Mouse (Mus musculus) neural tube, embryonic 13.5 days (tissue): Measurements from ENCODE around the gene Casd1. TPM values are rescaled to one million over a fixed set of nuclear protein-coding genes. Genes with fewer than 3 reads are reported as not detected.
"Not testable (repeated sequence)": the region's sequence is repeated elsewhere in the genome, so short reads cannot be mapped to it uniquely, and the experiment has no call there.

Experiments
- ATAC-seq: fragments of 200-750 bp; cut with Nextera tagmentation; 2 replicates; pipeline ENCODE4 v1.8.0; 2017; ENCODE audit warnings: low read depth, mild to moderate bottlenecking, moderate TSS enrichment, moderate library complexity
- H3K27ac ChIP-seq: fragments of 300-500 bp; sonication (generic); replicated peaks from 2 replicates; pipeline ENCODE4 v1.5.1; 2015; ENCODE audit warnings: moderate library complexity, mild to moderate bottlenecking, inconsistent platforms
- H3K27me3 ChIP-seq: fragments of 300-500 bp; sonication (generic); 2 replicates; pipeline ENCODE4 v1.6.1; 2015; ENCODE audit warnings: mild to moderate bottlenecking, inconsistent platforms
- H3K36me3 ChIP-seq: fragments of 300-500 bp; sonication (generic); 2 replicates; pipeline ENCODE4 v1.6.1; 2015; ENCODE audit warnings: mild to moderate bottlenecking, inconsistent platforms
- H3K4me1 ChIP-seq: fragments of 300-500 bp; sonication (generic); replicated peaks from 2 replicates; pipeline ENCODE4 v1.6.1; 2015; ENCODE audit warnings: inconsistent platforms
- H3K4me2 ChIP-seq: fragments of 300-500 bp; sonication (generic); 2 replicates; pipeline ENCODE4 v1.6.1; 2015; ENCODE audit warnings: inconsistent platforms, mild to moderate bottlenecking, moderate library complexity
- H3K4me3 ChIP-seq: fragments of 300-500 bp; sonication (generic); 2 replicates; pipeline ENCODE4 v1.5.1; 2015; ENCODE audit warnings: mild to moderate bottlenecking, inconsistent platforms
- H3K9ac ChIP-seq: fragments of 300-500 bp; sonication (generic); 2 replicates; pipeline ENCODE4 v1.6.1; 2015; ENCODE audit warnings: moderate library complexity, mild to moderate bottlenecking, inconsistent platforms
- H3K9me3 ChIP-seq: fragments of 300-500 bp; sonication (generic); 2 replicates; pipeline ENCODE4 v1.6.1; 2016; ENCODE audit warnings: inconsistent platforms
- WGBS: fragments of 180-500 bp; shearing (Covaris S2); methylation state at CpG from one replicate; pipeline ENCODE4 v1.1.7; 2015; 5-methylcytosine and 5-hydroxymethylcytosine counted together
- polyA plus RNA-seq: library from polyadenylated mRNA; unstranded; fragments of >200 nt; fragmentation: Nextera tagmentation; extraction: Ambion mirVana; gene quantifications from 2 replicates; pipeline ENCODE4 v1.2.1, GENCODE M21; 2015

The Casd1 gene
- polyA plus RNA-seq, 1 experiment from 2014 or later: 36.7 TPM

DNA sequence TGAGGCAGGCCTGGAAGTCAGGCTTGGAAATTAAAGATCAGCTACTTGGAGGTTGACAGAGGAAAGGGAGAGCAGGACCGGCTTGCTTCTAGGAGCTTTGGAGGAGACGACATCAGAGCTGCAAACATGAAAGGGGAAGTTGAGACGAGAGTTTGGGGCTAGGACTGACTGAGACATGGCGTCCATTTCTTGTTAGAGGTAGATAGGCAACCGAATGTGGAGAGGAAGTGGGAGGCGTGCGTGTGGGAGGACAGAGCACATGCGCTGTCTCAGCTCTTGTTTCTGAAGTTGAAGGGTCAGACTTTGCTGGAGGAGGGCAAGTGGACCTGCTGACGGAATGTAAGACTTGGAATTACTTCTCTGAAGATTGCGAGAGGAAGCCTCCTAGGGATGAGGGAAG, 17.3 kb downstream of the Casd1 start:
- Histone ChIP-seq H3K4me2 (no peak overlapping the region), H3K9me3 (peaks cover 4% of the 10 kb centered on the region; the same call in 1 of the 2 replicates), H3K27ac (no peak overlapping the region), H3K9ac (no peak overlapping the region), H3K4me1 (no peaks in the 10 kb centered on the region), H3K4me3 (no peak overlapping the region), H3K27me3 (no peaks in the 10 kb centered on the region), H3K36me3 (peaks cover 21% of the 10 kb centered on the region)
- no peak for ATAC-seq
- WGBS: 91% methylated on average over 10 of the region's 10 CpGs

DNA sequence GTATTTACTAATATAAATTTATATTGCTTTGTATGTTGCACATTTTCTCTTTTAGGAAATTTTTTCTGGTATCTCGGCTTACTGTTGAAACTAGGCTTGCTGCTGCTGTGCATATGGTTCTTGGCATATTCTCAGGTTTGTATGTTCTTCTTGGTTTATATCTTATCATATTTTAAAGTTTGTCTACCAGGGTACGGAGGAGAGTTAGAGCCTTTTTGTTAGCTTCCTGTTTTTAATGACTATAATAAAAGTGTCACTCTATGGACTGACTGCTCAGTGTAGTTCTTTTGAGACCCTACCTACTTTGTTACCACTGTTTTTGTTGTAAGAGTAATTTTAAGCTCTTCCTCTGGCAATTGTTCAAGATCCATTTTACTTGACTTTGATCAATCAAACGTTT, 30.8 kb downstream of the Casd1 start:
- H3K27me3 ChIP-seq: no peaks in the 10 kb centered on the region
- H3K4me3 ChIP-seq: no peak overlapping the region
- H3K9ac ChIP-seq: no peak overlapping the region
- H3K27ac ChIP-seq: no peak overlapping the region
- ATAC-seq: no peak
- H3K36me3 ChIP-seq: 0 out of 2 replicates have a peak, but pooled peaks cover 4% of the 10 kb centered on the region
- 54% methylated on average over 3 of the region's 3 CpGs for WGBS
- no peaks in the 10 kb centered on the region for H3K9me3 ChIP-seq
- no peak overlapping the region for H3K4me2 ChIP-seq
- no peaks in the 10 kb centered on the region for H3K4me1 ChIP-seq

DNA sequence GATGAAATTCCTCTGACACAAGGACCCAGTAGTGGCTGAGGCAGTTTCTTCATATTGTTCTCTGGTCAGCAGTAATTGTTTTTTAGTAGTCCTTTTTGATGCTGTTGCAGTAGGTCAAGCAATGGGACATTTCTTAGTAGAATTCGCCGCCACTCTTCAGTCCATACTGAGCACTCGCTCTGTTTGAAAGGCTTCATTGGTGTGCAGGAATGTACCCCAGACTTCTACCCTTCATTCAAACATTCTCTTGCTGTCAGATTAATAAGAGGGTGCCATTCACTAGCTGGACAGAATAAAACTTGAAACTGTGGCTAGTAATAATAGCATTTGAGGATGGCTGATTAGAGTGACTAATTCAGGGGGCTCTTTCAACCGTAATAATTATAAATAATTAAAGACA, 32.5 kb downstream of the Casd1 start:
- no peak overlapping the region for H3K27ac ChIP-seq
- 0 out of 2 replicates have a peak, but pooled peaks cover 4% of the 10 kb centered on the region for H3K36me3 ChIP-seq
- H3K9ac ChIP-seq: no peak overlapping the region
- H3K4me3 ChIP-seq: no peak overlapping the region
- H3K4me1 ChIP-seq: no peaks in the 10 kb centered on the region
- 69% methylated on average over 4 of the region's 4 CpGs for WGBS
- no peak overlapping the region for H3K4me2 ChIP-seq
- no peaks in the 10 kb centered on the region for H3K27me3 ChIP-seq
- H3K9me3 ChIP-seq: no peaks in the 10 kb centered on the region
- no peak for ATAC-seq

DNA sequence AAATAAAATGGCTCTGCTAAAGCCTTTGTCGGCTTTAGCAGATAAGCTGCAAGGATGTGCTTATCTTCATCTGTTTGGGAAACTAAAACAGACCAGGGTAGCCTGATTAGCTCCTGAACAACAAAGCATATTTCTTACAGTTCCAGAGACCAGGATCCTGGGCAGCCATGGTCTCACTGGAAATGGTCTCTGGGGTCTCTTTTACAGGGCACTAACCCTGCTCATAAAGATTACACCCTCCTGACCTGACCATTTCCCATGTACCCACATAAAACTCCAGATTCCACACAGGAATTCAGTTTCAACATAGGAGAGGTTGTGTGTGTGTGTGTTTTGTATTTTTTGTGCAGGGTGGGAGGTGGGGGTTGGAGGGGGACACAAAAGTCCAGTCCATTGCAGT, 34.2 kb downstream of the Casd1 start:
- Histone ChIP-seq H3K4me1 (no peaks in the 10 kb centered on the region), H3K9me3 (no peaks in the 10 kb centered on the region), H3K4me2 (no peak overlapping the region), H3K4me3 (no peak overlapping the region), H3K27me3 (no peaks in the 10 kb centered on the region), H3K27ac (no peak overlapping the region), H3K36me3 (0 out of 2 replicates have a peak, but pooled peaks cover 4% of the 10 kb centered on the region), H3K9ac (no peak overlapping the region)
- 83% methylated on average over 1 of the region's 1 CpGs for WGBS
- no peak for ATAC-seq

DNA sequence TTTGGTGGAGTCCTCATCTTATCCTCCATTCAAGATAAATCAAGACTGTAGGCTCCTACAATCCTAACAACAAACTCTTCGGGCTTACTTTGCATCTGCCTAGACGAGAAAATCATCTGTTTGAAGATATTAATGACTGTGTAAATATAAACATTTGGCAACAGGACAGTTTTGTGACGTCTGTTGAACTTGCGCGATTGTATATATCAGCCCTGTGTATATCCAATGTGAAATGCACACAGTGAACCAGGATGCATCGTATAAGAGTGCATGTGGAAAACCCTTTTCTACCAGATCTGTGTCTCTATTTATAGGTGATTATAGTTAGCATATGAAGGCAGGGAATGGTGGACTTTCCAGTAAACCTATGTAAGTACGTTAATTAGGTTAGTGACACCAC, 41.4 kb downstream of the Casd1 start:
- no peak overlapping the region for H3K4me3 ChIP-seq
- H3K9me3 ChIP-seq: no peaks in the 10 kb centered on the region
- H3K27ac ChIP-seq: no peak overlapping the region
- H3K36me3 ChIP-seq: peaks cover 10% of the 10 kb centered on the region
- 93% methylated on average over 7 of the region's 7 CpGs for WGBS
- H3K4me2 ChIP-seq: no peak overlapping the region
- no peaks in the 10 kb centered on the region for H3K4me1 ChIP-seq
- no peak for ATAC-seq
- H3K27me3 ChIP-seq: no peaks in the 10 kb centered on the region
- H3K9ac ChIP-seq: no peak overlapping the region

DNA sequence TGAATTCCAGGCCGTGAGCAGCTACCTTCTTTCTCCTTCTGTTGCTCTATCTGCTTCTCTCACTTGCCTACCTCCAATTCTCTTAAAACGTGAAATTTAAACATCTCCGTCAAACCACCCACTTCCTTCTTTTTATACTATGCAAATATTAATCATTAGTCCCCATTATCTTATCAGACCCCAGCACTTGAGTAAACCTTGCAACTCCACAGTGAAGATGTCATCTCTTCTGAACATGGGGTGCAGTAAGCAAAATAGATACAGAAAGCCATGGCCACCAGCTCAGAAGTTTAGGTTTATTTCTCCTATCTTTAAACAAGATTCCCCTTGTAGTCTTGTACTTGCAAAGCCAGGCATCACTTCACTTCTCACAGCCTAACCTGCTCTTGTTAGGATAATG, 46.7 kb downstream of the Casd1 start:
- 77% methylated on average over 3 of the region's 3 CpGs for WGBS
- ATAC-seq: no peak
- H3K4me1 ChIP-seq: no peaks in the 10 kb centered on the region
- no peak overlapping the region for H3K27ac ChIP-seq
- no peaks in the 10 kb centered on the region for H3K27me3 ChIP-seq
- H3K36me3 ChIP-seq: peaks cover 1% of the 10 kb centered on the region; the same call in 1 of the 2 replicates
- H3K4me2 ChIP-seq: no peak overlapping the region
- no peak overlapping the region for H3K4me3 ChIP-seq
- no peaks in the 10 kb centered on the region for H3K9me3 ChIP-seq
- no peak overlapping the region for H3K9ac ChIP-seq

DNA sequence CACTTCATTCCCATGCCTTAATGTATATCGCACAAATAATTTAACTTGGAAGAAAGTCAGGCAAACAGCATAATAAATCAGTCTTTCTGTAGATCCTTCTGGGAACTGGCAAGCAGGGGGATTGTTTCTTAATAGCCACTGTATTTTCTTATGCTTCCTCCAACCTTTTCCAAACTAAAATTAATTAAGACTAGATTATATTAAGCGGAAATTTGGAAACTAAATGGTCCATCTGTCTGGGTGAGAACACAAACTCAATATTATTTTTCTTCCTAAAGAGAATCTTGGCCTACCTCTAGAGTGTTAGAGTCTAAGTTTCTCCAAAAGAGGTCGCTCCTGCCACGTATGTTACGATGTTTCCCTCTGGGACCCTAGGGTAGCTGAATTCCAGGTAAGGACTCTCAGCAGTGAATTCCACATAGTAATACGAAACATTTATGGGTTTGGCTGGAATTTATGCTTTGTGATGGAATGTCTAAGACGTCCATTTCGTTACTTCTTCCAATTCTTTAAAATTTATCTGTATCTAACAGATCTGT, 52.0 kb downstream of the Casd1 start:
- Histone ChIP-seq H3K27ac (no peak overlapping the region), H3K27me3 (no peaks in the 10 kb centered on the region), H3K4me2 (no peak overlapping the region), H3K36me3 (no peaks in the 10 kb centered on the region), H3K9me3 (no peaks in the 10 kb centered on the region), H3K4me1 (no peaks in the 10 kb centered on the region), H3K4me3 (no peak overlapping the region), H3K9ac (no peak overlapping the region)
- no peak for ATAC-seq
- 83% methylated on average over 8 of the region's 8 CpGs for WGBS

DNA sequence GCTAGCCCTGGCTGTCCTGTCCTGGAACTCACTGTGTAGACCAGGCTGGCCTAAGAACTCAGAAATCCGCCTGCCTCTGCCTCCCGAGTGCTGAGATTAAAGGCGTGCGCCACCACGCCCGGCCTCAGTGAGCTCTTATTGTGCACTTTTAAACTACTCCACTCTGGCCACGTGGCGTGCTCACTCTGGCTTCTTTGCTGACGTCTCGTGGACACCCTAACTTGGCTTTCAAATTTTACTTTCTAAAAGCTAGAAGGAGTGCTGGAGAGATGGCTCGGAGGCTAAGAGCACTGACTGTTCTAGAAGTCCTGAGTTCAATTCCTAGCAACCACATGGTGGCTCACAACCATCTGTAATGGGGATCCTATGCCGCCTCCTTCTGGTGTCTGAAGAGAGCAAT, 53.1 kb downstream of the Casd1 start:
- not testable (repeated sequence) for H3K27ac ChIP-seq, H3K4me1 ChIP-seq, H3K36me3 ChIP-seq, H3K9ac ChIP-seq, H3K27me3 ChIP-seq, H3K4me3 ChIP-seq, H3K4me2 ChIP-seq, H3K9me3 ChIP-seq, ATAC-seq
- WGBS: 97% methylated on average over 12 of the region's 12 CpGs

DNA sequence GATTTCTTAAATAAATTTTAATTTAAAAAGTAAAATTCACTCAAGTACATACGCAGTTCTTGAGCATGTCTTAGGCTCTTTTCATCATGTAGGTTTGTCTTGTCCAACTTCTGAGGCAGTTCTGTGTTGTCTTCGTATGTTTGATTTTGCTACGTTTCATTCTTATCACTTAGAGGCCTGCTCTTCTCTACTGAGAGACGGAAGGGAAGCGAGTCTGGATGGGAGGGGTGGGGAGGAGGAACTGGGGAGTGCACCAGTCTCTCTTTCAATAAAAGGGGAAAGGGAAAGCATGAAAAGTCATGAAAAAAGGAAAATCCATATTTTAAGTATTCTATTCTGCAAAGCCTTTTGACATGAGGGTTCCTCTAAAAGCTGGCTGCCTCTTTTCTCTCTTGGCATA, 54.8 kb downstream of the Casd1 start:
- H3K9ac ChIP-seq: no peak overlapping the region
- no peaks in the 10 kb centered on the region for H3K36me3 ChIP-seq
- H3K27me3 ChIP-seq: no peaks in the 10 kb centered on the region
- no peaks in the 10 kb centered on the region for H3K9me3 ChIP-seq
- H3K27ac ChIP-seq: no peak overlapping the region
- 80% methylated on average over 5 of the region's 5 CpGs for WGBS
- H3K4me3 ChIP-seq: no peak overlapping the region
- no peak overlapping the region for H3K4me2 ChIP-seq
- no peaks in the 10 kb centered on the region for H3K4me1 ChIP-seq
- ATAC-seq: no peak

DNA sequence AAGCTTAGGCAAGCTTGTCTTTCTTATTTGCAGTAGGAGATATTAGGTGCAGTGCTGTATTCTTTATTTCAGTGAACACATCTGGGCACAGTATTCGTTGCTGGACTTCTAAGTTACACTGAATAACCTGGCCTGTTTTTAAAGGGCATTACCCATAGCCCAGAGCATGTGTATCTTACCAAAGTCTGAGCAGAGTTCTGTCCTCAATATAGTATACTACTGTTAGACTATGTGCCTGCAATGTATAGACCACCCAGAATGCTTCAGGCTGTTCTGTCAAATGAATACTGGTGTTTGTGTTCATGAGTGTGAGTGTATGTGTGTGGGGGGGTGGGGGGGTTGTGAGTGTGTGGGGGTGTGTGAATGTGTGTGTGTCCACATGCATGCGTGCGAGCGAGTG, 55.3 kb downstream of the Casd1 start:
- 84% methylated on average over 4 of the region's 4 CpGs for WGBS
- H3K9me3 ChIP-seq: no peaks in the 10 kb centered on the region
- no peak overlapping the region for H3K9ac ChIP-seq
- no peak overlapping the region for H3K4me2 ChIP-seq
- H3K4me3 ChIP-seq: no peak overlapping the region
- H3K4me1 ChIP-seq: no peaks in the 10 kb centered on the region
- H3K27ac ChIP-seq: no peak overlapping the region
- ATAC-seq: no peak
- H3K36me3 ChIP-seq: no peaks in the 10 kb centered on the region
- H3K27me3 ChIP-seq: no peaks in the 10 kb centered on the region

DNA sequence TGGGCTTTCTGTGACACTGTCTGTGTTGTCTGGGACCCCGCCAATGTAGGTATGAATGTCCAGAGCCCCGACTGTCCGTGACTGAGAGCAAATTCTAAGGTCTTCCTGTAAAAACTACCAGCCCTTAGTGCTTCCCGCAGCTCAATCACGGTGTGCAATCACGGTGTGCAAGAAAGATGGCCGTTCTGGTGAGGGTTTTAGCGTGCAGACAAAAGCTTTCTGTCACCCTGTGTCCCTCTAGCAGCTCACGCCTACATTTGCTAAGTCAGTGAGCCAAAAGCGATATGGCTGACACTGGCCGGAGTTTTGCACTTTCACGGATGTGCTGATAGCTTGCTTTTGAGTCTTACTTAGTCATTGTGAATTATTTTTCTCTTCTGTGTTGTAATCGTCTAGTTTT, 58.2 kb downstream of the Casd1 start:
- WGBS: 83% methylated on average over 13 of the region's 13 CpGs
- H3K36me3 ChIP-seq: no peaks in the 10 kb centered on the region
- H3K27me3 ChIP-seq: no peaks in the 10 kb centered on the region
- H3K9me3 ChIP-seq: no peaks in the 10 kb centered on the region
- no peaks in the 10 kb centered on the region for H3K4me1 ChIP-seq
- no peak overlapping the region for H3K27ac ChIP-seq
- ATAC-seq: no peak
- no peak overlapping the region for H3K9ac ChIP-seq
- H3K4me3 ChIP-seq: no peak overlapping the region
- H3K4me2 ChIP-seq: no peak overlapping the region

DNA sequence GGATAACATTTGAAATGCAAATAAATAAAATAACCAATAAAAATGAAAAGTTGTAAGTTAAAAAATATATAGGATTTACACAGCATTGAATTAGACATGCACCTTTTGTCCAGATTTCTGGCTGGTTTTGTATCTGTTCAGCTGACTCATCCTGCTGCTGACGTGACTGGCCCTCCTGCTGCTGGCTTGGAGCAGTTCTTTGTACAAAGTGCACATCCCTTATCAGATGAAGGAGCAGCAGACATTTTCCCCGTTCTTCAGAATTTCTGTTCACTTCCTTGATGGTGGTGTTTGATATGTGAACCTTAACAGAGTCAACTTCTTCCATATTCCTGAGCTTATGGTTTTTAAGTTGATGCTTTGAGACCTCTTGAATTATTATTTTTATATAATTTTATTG, 62.9 kb downstream of the Casd1 start:
- WGBS: 85% methylated on average over 2 of the region's 2 CpGs

DNA sequence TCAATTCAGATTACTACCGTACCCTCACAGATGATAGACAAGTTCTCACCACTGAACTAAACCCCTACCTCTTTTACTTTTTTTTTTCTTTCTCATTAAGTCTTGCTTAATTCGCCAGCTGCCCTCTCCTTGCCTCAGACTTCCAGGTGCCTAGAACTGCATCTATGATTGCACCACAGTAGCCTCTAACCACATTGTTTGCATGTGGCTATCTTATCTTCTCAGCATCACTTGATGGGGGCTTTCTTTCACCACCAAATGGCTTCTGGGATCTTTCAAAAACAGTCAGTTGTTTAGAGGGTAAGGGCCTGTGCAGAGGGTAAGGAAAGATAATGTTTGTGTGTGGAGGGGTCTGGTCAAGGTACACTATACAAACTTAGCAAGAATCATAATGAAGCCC, 63.7 kb downstream of the Casd1 start:
- no peaks in the 10 kb centered on the region for H3K27me3 ChIP-seq
- no peaks in the 10 kb centered on the region for H3K36me3 ChIP-seq
- no peak overlapping the region for H3K4me2 ChIP-seq
- H3K27ac ChIP-seq: no peak overlapping the region
- no peak overlapping the region for H3K4me3 ChIP-seq
- H3K9me3 ChIP-seq: no peaks in the 10 kb centered on the region
- H3K9ac ChIP-seq: no peak overlapping the region
- ATAC-seq: no peak
- 88% methylated on average over 2 of the region's 2 CpGs for WGBS
- no peaks in the 10 kb centered on the region for H3K4me1 ChIP-seq

More for the DNA sequence above, 62.9 kb downstream of the Casd1 start:
- H3K4me2 ChIP-seq: no peak overlapping the region
- no peak overlapping the region for H3K4me3 ChIP-seq
- H3K9me3 ChIP-seq: no peaks in the 10 kb centered on the region
- no peaks in the 10 kb centered on the region for H3K4me1 ChIP-seq
- no peak for ATAC-seq
- H3K36me3 ChIP-seq: no peaks in the 10 kb centered on the region
- no peaks in the 10 kb centered on the region for H3K27me3 ChIP-seq
- H3K9ac ChIP-seq: no peak overlapping the region
- H3K27ac ChIP-seq: no peak overlapping the region
